Mouse (Mus musculus) C2C12 (cell line): ENCODE measurements around the gene Tor4a.

Experiments used
- CTCF ChIP-seq: IDR thresholded peaks from one replicate; pipeline ENCODE4 v1.5.1; 2011; ENCODE audit not compliant: control insufficient read depth, insufficient read depth, insufficient read length
- MYOD1 ChIP-seq: IDR thresholded peaks from one replicate; pipeline ENCODE4 v1.6.1; 2011; ENCODE audit warnings: low read depth; ENCODE audit not compliant: control insufficient read depth, insufficient read length

- TF ChIP-seq CTCF (no peak), MYOD1 (no peak)
These were observed 48.8 kb downstream of the Tor4a start for GRCm38 (mm10) chr2:25147892-25148291.
